Mouse (Mus musculus): ENCODE data around the gene Cyp2a5.
A peak's percentile ranks its signal among the peaks of the same experiment; 100 is the strongest.
"Not testable (repeated sequence)": the region's sequence is repeated elsewhere in the genome, so short reads cannot be mapped to it uniquely, and the experiment has no call there.

Gene Cyp2a5

DNA sequence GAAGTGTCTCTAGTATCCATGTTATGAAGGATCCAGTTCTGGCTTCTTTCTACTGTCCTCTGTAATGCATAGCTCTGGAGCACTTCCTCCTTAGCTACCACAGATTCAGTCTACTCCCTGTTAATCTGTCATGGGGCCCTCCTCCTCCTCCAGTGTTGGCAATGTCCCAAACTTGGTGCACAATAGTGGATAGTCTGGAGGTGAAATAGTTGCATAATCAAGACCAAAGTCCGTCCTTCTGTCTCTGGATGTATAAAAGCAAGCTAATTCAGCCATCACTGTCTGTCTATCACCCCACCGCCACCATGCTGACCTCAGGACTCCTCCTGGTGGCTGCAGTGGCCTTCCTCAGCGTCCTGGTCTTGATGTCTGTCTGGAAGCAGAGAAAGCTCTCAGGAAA is at the start of gene Cyp2a5:
Gene Cyp2a5 (plus strand): TSS at position 247 of the 400 bp plus-strand sequence.
- peak; percentile 77 for DNase-seq

GRCm38 (mm10) chr7:26786013-26786412 is 49.1 kb upstream of the Cyp2a5 start:
- DNase-seq: not testable (repeated sequence)

- DNase-seq: peak; percentile 34
Measured at GRCm38 (mm10) chr7:26789984-26790383, 45.1 kb upstream of the Cyp2a5 start.

GRCm38 (mm10) chr7:26800104-26800503 is 35.0 kb upstream of the Cyp2a5 start:
- no peak for DNase-seq

GRCm38 (mm10) chr7:26800996-26801395 is 34.1 kb upstream of the Cyp2a5 start:
- DNase-seq: no peak

DNA sequence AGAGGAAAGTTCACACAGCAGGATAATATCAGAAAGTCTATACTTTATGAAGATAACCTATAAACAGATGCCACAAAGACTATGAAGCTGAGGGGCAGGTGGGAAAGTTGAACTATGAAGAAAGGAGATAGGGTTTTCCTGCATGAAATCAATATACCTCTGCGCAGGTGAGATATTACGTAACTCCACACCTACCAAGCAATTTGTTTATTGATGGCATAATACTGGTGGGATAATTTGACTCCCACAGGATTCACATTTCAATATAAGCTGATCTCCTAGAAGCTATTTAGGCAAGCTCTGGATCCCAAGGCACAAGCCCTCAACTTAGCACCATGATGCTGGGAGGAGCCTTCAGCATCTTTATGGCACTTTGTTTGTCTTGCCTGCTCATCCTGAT is 26.5 kb upstream of the Cyp2a5 start, which contains the start of gene Cyp2g1:
Gene Cyp2g1 (plus strand): TSS at position 301 of the 400 bp plus-strand sequence.
- no peak for DNase-seq

GRCm38 (mm10) chr7:26831556-26832292 is 3.4 kb upstream of the Cyp2a5 start:
- DNase-seq: peak; percentile 71

GRCm38 (mm10) chr7:26832668-26833067 is 2.4 kb upstream of the Cyp2a5 start:
- peak; percentile 82 for DNase-seq

DNA sequence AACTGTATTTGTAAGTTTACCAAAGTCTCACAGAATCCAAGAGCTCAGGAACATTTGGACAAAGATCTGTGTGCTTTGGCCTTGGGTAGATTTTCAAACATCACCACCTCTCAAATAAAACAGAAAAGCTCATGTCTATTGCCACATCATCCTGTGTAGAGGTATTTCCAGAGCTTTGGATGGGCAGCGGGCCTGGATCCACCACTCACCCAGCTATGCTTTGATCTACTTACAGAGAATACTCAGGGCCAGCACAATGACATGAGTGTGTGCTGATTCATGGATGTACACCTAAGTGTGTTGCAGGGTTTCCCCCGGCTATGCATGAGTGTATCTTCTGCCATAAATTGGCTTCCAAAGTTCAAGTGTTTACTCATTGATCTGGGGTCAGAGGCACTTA is 8.3 kb downstream of the Cyp2a5 start:
- peak; percentile 66 for DNase-seq

GRCm38 (mm10) chr7:26850063-26850462 is 15.0 kb downstream of the Cyp2a5 start:
- DNase-seq: peak; percentile 44

GRCm38 (mm10) chr7:26878581-26878980 is 43.5 kb downstream of the Cyp2a5 start:
- not testable (repeated sequence) for DNase-seq

DNA sequence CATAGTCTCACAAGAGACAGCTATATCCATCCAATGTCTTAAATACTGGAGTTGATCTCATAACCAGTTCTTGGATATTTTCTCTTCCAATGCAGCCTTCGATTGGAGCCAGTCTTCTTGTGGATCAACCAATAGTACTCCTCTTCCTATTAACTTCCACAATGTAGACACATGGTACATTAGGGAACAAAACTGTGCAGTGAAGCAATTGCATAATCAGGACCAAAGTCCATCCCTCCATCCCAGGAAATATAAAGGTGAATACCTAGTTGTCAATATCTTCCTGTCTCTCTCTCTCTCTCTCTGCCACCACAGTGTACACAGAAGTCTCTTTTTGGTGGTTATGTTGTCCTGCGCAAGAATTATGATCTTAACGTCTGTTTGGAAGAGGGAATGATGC is 45.5 kb downstream of the Cyp2a5 start:
- DNase-seq: not testable (repeated sequence)

Data from heart, adult 11 months (tissue).